Mouse (Mus musculus) kidney, adult 2 months (tissue): Measurements from ENCODE around the gene Asb11.

Source experiments
- CTCF ChIP-seq: fragments of 200-500 bp; conservative IDR thresholded peaks from 2 replicates; pipeline ENCODE4 v1.5.1; 2011; ENCODE audit warnings: low read depth, mild to moderate bottlenecking, control low read depth, low read length, moderate library complexity, mixed read lengths; ENCODE audit not compliant: insufficient read depth, insufficient read length
- POLR2A ChIP-seq: fragments of 200-500 bp; IDR thresholded peaks from one replicate; pipeline ENCODE4 v1.6.1; 2011; ENCODE audit warnings: low read depth, low read length, control low read depth

- TF ChIP-seq CTCF (no peak), POLR2A (no peak)
These were observed 38.3 kb upstream of the Asb11 start for GRCm38 (mm10) chrX:164398456-164398855.
